Mouse (Mus musculus): Measurements from ENCODE around the gene Kcnma1.

DNA sequence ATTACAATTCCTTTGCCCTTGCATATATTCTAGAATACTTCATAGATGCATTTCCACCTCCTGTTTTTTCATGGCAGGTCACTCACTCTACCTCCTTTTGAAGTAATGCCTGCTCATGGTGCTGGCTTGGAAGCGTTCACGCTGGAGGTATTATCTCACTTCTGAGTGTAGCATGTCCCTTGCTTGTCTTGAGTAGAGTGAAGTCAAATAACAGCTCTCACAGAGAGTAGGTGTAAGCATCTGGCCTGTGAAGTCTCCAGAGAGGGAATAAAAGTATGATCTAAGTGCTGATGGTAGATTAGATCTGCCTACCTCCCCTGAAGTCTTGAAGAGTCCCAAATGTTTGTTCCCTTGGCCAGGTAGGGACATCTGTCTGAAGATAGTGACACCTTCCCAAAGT, 607.2 kb downstream of the Kcnma1 start:
- no peak for TF ChIP-seq POLR2A (IDR thresholded peaks at IDR 0.05; ENCODE audit: extremely low read depth, insufficient read depth, low read length)
- no peak for TF ChIP-seq CTCF (IDR thresholded peaks at IDR 0.05; ENCODE audit: low read depth, low read length)

Measured in liver, adult 2 months (tissue).